Mouse (Mus musculus) megakaryocyte, embryonic 14.5 days (primary cell): Measurements from ENCODE around the gene Npff. TPM values are rescaled to one million over a fixed set of nuclear protein-coding genes. Genes with fewer than 3 reads are reported as not detected.

Source experiments
- H3K27me3 ChIP-seq: replicated peaks from 2 replicates; pipeline ENCODE3; 2012; ENCODE audit warnings: inconsistent platforms
- H3K36me3 ChIP-seq: replicated peaks from 2 replicates; pipeline ENCODE3; 2012; ENCODE audit warnings: low read length, inconsistent platforms, mixed read lengths
- H3K4me1 ChIP-seq: 2 replicates; pipeline ENCODE4 v1.6.1; 2012; ENCODE audit warnings: inconsistent platforms
- H3K4me3 ChIP-seq: replicated peaks from 2 replicates; pipeline ENCODE3; 2012; ENCODE audit warnings: moderate library complexity, mild to moderate bottlenecking, inconsistent platforms
- H3K9me3 ChIP-seq: 2 replicates; pipeline ENCODE4 v1.6.1; 2012; ENCODE audit warnings: inconsistent platforms
- FLI1 ChIP-seq: IDR thresholded peaks from 2 replicates; pipeline ENCODE4 v1.6.1; 2012; ENCODE audit warnings: low read length, inconsistent platforms, mixed read lengths
- GATA1 ChIP-seq: IDR thresholded peaks from 3 replicates; pipeline ENCODE4 v1.6.1; 2012; ENCODE audit warnings: mixed read lengths, low read length, inconsistent platforms, borderline replicate concordance
- polyA plus RNA-seq: library from polyadenylated mRNA; stranded (reverse); fragments of >175 nt; gene quantifications from 2 replicates; pipeline ENCODE4 v1.2.3, GENCODE M21; 2012; ENCODE audit warnings: low replicate concordance; ENCODE audit not compliant: insufficient read depth

The Npff gene
- polyA plus RNA-seq, 1 experiment = 4.0 TPM

DNA sequence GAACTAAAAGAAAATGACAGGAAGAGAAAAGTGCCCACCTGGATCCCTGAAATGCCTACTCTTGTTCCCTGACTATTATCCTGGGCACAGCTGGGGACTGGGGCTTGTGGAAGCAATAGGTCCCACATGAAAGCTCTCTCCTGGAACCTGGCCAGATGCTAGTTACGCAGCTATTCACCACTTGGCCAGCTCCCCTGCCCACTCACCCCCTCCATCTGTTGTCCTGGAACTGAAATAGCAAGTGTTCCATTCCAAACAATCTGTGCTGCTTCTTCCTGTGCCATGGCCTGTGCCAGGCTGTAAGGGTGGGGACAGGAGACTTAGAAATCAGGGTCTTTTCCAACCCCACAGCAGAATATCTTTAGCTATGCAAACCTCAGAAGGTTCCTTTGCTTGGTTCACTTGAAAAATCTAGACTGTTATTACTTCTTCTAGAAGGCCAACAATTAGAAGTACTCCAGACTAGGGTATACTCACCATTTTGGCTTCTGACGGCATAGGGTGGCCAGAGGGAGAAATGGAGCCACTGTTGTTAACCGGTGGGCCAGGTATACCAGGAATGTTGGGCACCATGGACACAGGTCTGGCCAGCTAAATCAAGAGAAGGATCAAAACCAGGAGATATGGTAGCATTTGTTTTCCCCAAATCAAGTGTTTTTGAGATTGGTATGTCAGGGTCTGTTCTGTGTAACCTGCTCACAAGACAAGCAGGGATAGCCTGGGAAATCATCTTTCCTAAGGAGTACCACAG lies 22.1 kb upstream of the Npff start:
- Histone ChIP-seq H3K4me1 (no peaks in the 10 kb centered on the region), H3K27me3 (no peaks in the 10 kb centered on the region), H3K9me3 (no peaks in the 10 kb centered on the region), H3K36me3 (peaks cover 69% of the 10 kb centered on the region), H3K4me3 (no peak overlapping the region)
- TF ChIP-seq FLI1 (no peak), GATA1 (no peak)

DNA sequence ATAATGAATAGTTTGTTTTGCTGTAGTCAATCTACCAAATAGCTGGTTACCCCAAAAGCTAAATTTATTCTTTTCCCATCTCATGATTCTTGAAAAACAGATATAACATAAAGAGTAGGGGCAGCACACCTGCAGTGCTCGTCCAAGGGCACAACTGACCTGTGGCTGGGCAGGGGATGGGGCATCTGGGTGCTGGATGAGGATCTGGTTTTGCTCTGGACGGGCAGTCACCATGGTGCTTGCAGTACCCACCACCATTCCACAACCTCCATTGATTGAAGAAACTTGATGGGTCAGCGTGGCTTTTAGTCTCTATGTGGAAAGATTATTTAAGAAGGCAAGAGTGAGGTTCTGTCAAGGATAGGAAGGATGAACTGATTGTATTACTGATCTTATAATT lies 21.5 kb upstream of the Npff start:
- Histone ChIP-seq H3K9me3 (no peaks in the 10 kb centered on the region), H3K4me1 (no peaks in the 10 kb centered on the region), H3K4me3 (no peak overlapping the region), H3K36me3 (peaks cover 69% of the 10 kb centered on the region), H3K27me3 (no peaks in the 10 kb centered on the region)
- no peak for TF ChIP-seq FLI1
- TF ChIP-seq GATA1 = no peak

DNA sequence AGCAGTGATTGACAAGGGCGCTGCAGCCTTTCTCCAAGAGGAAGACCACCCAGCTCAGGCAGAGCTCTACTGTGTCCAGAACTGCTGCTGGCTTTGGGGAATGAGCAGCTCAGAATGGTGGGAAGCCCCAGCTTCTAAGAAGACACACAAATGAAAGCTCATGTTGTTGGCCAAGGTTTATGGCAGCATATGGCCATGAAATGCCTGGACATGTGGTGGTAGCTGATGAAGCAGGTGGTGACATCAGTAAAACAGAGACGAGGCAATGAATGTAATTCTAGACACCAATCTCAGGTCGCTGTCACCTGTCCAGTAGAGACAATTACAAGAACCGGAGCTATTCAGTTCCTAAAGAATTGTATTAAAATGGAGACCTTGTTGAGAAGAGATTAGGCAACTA lies 20.1 kb upstream of the Npff start:
- no peaks in the 10 kb centered on the region for H3K27me3 ChIP-seq
- H3K4me3 ChIP-seq = no peak overlapping the region
- no peak for TF ChIP-seq FLI1
- no peak for TF ChIP-seq GATA1
- peaks cover 79% of the 10 kb centered on the region for H3K36me3 ChIP-seq
- H3K4me1 ChIP-seq = no peaks in the 10 kb centered on the region
- no peaks in the 10 kb centered on the region for H3K9me3 ChIP-seq

DNA sequence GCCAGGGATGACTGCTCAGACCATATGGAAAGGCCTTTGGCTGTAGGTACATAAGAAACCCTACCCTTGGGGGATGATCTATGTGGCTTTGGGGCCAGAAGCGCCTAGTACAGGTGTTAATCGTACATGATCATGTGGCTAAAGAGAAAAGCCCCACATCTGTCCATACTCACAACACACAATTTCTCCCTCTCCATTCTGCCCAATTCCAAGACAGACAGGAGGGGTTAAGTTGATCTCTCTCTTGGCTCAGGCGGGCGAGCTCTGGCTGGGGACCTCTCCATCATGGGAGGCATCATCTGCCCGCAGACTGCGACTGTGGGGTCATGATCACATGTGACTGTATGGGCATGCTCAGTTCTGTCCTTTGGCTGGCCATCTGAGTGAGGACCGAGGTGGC lies 9.2 kb upstream of the Npff start:
- no peak overlapping the region for H3K4me3 ChIP-seq
- H3K27me3 ChIP-seq = no peaks in the 10 kb centered on the region
- no peak for TF ChIP-seq FLI1
- no peaks in the 10 kb centered on the region for H3K9me3 ChIP-seq
- peaks cover 95% of the 10 kb centered on the region for H3K36me3 ChIP-seq
- H3K4me1 ChIP-seq = peaks cover 22% of the 10 kb centered on the region

DNA sequence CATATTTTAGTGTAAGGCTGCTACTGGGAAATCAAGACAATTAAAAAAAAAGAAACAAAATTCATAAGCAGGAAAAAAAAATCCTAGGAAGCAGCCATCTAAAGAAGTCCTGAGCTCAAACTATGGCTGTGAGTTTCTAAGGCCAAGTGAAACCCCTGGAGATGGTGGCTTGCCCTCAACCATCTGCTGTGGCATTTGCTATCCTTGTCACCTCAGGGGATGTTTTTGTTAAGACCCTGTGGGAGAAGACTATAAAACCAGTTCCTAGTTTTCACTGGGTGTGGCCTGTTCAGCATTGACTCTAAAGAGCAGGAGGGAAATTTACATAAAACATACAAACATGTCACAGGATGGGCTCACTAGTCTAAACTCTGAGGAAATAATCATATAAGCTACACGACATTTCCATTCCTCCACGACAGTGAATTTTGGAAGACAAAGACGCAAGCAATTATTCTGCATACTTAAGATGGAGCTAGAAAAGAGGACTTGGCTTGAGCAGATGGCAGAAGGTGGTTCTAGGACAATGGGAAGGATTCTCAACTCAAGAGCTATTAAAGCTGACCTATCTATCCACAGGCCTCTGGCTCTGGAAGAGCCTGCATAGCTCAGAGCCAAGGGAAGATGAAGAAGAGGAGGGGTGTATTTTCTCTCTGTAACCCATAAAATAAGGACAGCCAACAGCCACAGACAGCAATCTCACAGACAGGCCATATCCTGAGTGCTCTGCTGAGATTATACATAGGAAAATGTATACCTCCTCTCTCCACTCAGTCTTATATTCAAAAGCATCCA lies 7.6 kb upstream of the Npff start:
- Histone ChIP-seq H3K36me3 (peaks cover 97% of the 10 kb centered on the region), H3K4me3 (no peak overlapping the region), H3K9me3 (no peaks in the 10 kb centered on the region), H3K4me1 (peaks cover 36% of the 10 kb centered on the region), H3K27me3 (no peaks in the 10 kb centered on the region)
- TF ChIP-seq GATA1 = no peak
- TF ChIP-seq FLI1 = no peak

DNA sequence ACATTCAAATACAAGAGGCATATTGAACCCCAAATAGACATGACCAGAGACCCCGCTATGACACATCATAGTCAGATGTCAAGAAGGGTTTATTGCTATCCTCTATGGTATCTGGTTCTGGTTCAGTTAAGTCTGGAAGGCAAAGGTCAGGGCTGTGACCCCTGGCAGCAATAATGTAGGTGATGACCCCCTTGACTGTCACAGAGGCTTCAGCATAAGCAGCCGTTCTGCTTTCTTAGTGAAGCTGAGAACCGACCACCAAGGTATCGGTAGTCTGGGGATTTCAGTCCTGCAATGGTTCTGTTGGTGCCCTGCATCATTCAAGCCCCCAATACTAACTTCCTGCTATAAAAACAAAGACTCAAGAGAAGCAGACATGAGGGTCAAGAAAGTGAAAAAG lies 6.8 kb upstream of the Npff start:
- Histone ChIP-seq H3K36me3 (peaks cover 94% of the 10 kb centered on the region), H3K27me3 (no peaks in the 10 kb centered on the region)
- TF ChIP-seq GATA1 (no peak), FLI1 (no peak)

DNA sequence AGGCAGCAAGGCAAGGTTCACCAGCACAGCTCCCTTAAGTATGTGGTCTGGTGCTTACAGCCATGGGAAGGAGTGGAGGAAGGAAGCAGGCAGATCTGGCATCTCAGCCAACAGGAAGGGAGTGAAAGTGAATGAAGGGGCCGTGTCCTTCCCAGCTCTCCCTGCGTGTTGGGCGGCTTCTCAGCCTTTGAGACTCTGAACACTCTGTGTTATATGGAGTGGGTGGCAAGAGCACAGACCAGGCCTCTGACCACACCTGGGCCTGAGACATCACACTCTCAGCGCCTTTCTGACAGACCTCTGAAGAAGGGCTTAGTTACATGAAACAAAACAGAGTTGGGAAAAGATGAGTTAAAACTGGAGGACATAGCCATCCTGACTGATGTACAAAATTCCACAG lies 5.8 kb upstream of the Npff start:
- peaks cover 93% of the 10 kb centered on the region for H3K36me3 ChIP-seq
- H3K4me1 ChIP-seq = peaks cover 43% of the 10 kb centered on the region
- no peaks in the 10 kb centered on the region for H3K9me3 ChIP-seq
- TF ChIP-seq FLI1 (no peak), GATA1 (no peak)
- peak overlapping the region; percentile 29 for H3K4me3 ChIP-seq
- no peaks in the 10 kb centered on the region for H3K27me3 ChIP-seq

More for the DNA sequence above, 6.8 kb upstream of the Npff start:
- no peak overlapping the region for H3K4me3 ChIP-seq
- no peaks in the 10 kb centered on the region for H3K9me3 ChIP-seq
- H3K4me1 ChIP-seq = peaks cover 39% of the 10 kb centered on the region

DNA sequence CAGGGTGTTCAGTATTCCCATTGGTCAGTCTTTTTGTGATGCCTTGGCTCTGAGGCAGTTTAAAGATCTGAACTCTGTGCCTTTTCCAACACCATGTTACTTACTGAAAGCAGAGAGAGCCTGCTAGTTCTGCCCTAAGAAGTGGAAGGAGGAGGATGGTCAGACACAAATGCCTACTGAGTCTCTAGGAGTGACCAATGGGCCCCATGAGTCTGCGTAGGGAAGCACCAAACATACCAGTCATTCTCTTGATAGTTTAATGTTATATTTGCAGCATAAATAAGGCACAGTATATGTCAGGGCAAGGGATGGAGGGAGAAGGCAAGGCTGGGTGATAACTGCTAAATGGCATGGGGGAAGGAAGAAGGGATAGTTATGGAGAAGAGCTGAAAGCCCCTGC lies 3.7 kb upstream of the Npff start:
- TF ChIP-seq GATA1 (no peak), FLI1 (no peak)
- H3K36me3 ChIP-seq = peaks cover 94% of the 10 kb centered on the region

DNA sequence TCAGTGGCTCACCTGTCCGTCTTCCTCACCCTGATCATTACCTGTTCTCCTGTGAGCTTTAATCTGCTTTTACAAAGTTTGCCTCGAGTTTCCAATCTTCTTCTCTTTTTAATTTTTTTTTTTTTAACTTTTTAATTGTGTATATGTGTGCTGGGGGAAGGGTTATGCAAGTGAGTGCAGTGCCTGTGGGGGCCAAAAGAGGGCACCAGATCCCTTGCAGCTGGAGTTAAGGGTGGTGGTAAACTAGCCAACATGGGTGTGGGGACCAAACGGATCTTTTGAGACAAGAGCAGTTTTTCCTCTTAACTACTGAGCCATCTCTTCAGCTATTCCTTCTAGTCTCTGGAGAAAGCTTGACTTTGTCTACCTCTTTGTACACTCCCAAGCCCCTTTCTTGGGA lies 3.2 kb upstream of the Npff start:
- no peaks in the 10 kb centered on the region for H3K9me3 ChIP-seq
- H3K4me3 ChIP-seq = no peak overlapping the region
- H3K4me1 ChIP-seq = peaks cover 62% of the 10 kb centered on the region
- TF ChIP-seq FLI1 (no peak), GATA1 (no peak)
- no peaks in the 10 kb centered on the region for H3K27me3 ChIP-seq
- H3K36me3 ChIP-seq = peaks cover 92% of the 10 kb centered on the region

More for the DNA sequence above, 3.7 kb upstream of the Npff start:
- Histone ChIP-seq H3K27me3 (no peaks in the 10 kb centered on the region), H3K4me3 (no peak overlapping the region), H3K4me1 (peaks cover 62% of the 10 kb centered on the region), H3K9me3 (no peaks in the 10 kb centered on the region)

DNA sequence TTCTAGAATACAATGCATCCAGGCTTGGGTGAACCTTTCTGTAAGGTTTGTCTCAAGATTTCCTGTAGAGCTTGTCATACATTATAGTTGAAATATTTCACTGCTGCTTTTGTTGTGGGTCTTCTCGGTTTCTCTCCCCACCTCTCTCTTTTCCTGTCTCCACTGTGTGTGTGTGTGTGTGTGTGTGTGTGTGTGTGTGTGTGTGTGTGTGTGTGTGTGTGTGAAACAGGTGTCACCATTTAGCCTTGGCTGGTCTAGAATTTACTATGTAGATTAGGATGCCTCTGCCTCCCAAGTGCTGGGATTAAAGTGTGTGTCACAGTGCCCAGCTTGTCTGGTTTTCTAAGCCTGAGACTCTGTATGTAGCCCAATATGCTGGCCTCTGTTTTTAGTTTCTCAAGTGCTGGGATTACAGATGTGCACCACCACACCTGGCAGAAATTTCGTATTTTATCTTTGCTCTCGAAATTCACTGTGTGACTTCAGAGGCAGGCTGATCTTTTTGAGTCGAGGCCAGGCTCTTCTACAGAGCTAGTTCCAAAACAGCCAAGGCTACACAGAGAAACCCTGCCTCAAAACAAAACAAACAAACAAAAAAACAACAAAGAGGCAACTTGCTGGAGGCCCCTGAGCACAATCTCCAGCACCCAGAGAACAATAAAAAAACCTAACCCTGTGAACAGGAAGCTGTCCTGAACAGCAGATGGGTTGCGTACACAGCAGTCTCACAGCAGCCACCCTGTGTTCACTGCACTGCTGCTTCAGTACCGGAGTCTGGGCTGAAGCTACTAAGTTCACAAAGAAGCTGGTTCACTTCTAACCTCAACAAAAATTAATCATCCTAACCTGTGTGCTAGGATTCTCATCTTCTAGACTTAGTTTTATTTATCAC lies 1.6 kb upstream of the Npff start:
- Histone ChIP-seq H3K36me3 (peaks cover 92% of the 10 kb centered on the region), H3K9me3 (no peaks in the 10 kb centered on the region), H3K27me3 (no peaks in the 10 kb centered on the region), H3K4me3 (no peak overlapping the region), H3K4me1 (peaks cover 75% of the 10 kb centered on the region)
- TF ChIP-seq GATA1 (no peak), FLI1 (no peak)
